Mouse (Mus musculus): ENCODE measurements around the gene Grhl3. TPM values are rescaled to one million over a fixed set of nuclear protein-coding genes. Genes with fewer than 3 reads are reported as not detected.

Grhl3 gene
- total and polyA plus RNA-seq, 2 experiments from 2014 or later, result 1.7 to 2.5 TPM

DNA sequence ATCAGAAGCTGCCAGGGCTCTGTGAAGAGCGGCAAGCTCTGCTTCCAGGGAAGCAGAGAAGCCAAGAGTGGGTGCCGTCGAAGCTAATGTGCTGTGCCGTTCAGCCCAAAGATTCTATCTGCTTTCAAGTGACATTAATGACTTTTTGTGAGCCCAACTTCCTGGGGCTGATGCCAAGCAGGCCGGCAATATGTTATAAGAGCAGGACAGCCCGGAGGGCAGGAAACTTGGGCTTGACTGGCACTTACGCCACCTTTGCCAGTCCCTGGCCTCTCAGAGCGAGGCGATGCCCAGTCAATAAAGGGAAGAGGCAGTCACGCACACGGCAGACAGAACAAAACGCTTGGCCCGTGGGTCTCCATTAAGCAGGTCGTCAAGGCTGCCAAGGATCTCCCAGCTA is 25.9 kb downstream of the Grhl3 start:
- Histone ChIP-seq H3K9me3 (ENCODE audit: low read length) (no peaks in the 10 kb centered on the region), H3K27me3 (ENCODE audit: insufficient read depth, low read length) (no peaks in the 10 kb centered on the region), H3K4me3 (ENCODE audit: low read length) (no peak overlapping the region), H3K36me3 (ENCODE audit: insufficient read depth, low read length) (no peaks in the 10 kb centered on the region), H3K27ac (no peak overlapping the region), H3K4me1 (ENCODE audit: insufficient read depth, low read length) (no peaks in the 10 kb centered on the region), H3K4me2 (ENCODE audit: low read depth, low read length) (no peak overlapping the region), H3K9ac (replicated peaks; ENCODE audit: low read length) (peak overlapping the region; percentile 1; the same call in 1 of the 2 replicates)
- WGBS, result 32% methylated on average over 14 of the region's 14 CpGs
- ATAC-seq (no peak), DNase-seq (ENCODE audit: low spot score) (no peak)
- no peak for TF ChIP-seq CTCF (IDR thresholded peaks at IDR 0.05; ENCODE audit: low read depth)

DNA sequence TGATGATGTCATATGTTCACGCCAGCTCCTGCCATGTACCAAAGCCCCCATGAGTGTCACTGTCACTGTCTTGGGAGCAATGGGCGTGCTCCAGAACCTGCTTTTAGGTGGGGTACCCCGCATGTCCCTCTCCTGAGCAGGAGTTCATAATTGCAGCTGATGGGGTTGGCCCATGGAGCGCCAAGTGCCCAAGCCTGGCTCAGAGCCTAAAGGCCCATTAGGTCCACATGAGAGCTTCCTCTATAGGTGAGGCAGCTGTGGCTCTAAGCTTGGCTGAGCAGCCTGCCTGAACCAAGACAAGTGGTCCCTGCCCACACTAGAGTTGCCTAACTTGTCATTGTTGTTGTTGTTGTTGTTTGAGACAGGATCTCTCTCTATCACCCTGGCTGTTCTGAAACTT is 26.6 kb downstream of the Grhl3 start:
- no peak overlapping the region for H3K9ac ChIP-seq (replicated peaks; ENCODE audit: low read length)
- 78% methylated on average over 4 of the region's 4 CpGs for WGBS
- DNase-seq (ENCODE audit: low spot score) (no peak), ATAC-seq (no peak)
- no peak for TF ChIP-seq CTCF (IDR thresholded peaks at IDR 0.05; ENCODE audit: low read depth)
- no peaks in the 10 kb centered on the region for H3K9me3 ChIP-seq (ENCODE audit: low read length)
- no peak overlapping the region for H3K4me2 ChIP-seq (ENCODE audit: low read depth, low read length)
- no peak overlapping the region for H3K27ac ChIP-seq
- no peaks in the 10 kb centered on the region for H3K4me1 ChIP-seq (ENCODE audit: insufficient read depth, low read length)
- no peak overlapping the region for H3K4me3 ChIP-seq (ENCODE audit: low read length)
- no peaks in the 10 kb centered on the region for H3K36me3 ChIP-seq (ENCODE audit: insufficient read depth, low read length)
- H3K27me3 ChIP-seq (ENCODE audit: insufficient read depth, low read length), result no peaks in the 10 kb centered on the region

DNA sequence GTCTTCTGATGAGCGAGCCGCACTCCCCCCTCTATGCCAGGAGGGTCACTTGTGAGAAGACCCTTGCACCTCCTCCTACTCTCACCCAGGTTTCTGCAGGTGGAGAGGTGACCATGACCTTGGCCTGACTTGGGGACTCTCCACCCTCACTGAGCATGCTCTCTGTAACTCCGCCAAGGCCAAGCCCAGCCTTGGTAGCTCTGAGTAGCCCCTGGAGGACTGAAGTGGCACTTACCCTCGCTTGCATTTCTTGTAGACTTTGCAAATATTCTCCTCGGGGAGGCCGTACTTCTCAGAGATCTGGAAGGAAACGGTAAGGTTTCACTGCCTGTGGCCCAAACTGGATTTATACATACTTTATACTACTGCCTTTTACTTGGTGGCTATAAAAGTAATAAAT is 27.4 kb downstream of the Grhl3 start:
- no peaks in the 10 kb centered on the region for H3K4me1 ChIP-seq (ENCODE audit: insufficient read depth, low read length)
- no peak overlapping the region for H3K4me3 ChIP-seq (ENCODE audit: low read length)
- H3K27me3 ChIP-seq (ENCODE audit: insufficient read depth, low read length), result no peaks in the 10 kb centered on the region
- no peaks in the 10 kb centered on the region for H3K9me3 ChIP-seq (ENCODE audit: low read length)
- ATAC-seq (no peak), DNase-seq (ENCODE audit: low spot score) (no peak)
- WGBS, result 85% methylated on average over 7 of the region's 7 CpGs
- H3K4me2 ChIP-seq (ENCODE audit: low read depth, low read length), result no peak overlapping the region
- no peaks in the 10 kb centered on the region for H3K36me3 ChIP-seq (ENCODE audit: insufficient read depth, low read length)
- no peak overlapping the region for H3K27ac ChIP-seq
- no peak overlapping the region for H3K9ac ChIP-seq (replicated peaks; ENCODE audit: low read length)
- TF ChIP-seq CTCF (IDR thresholded peaks at IDR 0.05; ENCODE audit: low read depth), result no peak

DNA sequence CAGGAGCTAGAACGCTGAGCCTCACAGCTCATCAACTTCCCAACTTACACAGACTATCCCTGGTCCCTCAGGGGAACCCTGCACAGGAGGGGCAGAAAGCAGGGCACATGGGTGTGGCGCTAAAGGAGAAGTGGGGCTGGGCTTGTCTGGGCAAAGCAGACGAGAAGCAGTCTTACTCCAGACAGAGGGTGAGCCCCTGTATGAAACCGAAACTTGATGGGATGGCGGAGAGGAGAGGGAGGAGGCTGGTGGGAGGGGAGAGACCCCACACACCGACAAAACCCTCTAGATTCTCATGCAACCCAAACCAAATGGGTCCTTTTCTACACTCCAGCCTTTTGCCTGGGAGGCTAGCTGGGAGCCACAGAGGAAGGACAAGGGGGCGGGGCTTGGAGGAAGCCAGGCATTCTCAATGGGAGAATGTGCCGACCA is 28.3 kb downstream of the Grhl3 start:
- Histone ChIP-seq H3K27ac (no peak overlapping the region), H3K9me3 (ENCODE audit: low read length) (no peaks in the 10 kb centered on the region), H3K4me2 (ENCODE audit: low read depth, low read length) (peak overlapping the region; percentile 27), H3K36me3 (ENCODE audit: insufficient read depth, low read length) (no peaks in the 10 kb centered on the region), H3K27me3 (ENCODE audit: insufficient read depth, low read length) (no peaks in the 10 kb centered on the region), H3K9ac (replicated peaks; ENCODE audit: low read length) (no peak overlapping the region), H3K4me3 (ENCODE audit: low read length) (no peak overlapping the region), H3K4me1 (ENCODE audit: insufficient read depth, low read length) (no peaks in the 10 kb centered on the region)
- TF ChIP-seq CTCF (IDR thresholded peaks at IDR 0.05; ENCODE audit: low read depth), result no peak
- DNase-seq (ENCODE audit: low spot score) (no peak), ATAC-seq (no peak)
- 20% methylated on average over 8 of the region's 8 CpGs for WGBS

DNA sequence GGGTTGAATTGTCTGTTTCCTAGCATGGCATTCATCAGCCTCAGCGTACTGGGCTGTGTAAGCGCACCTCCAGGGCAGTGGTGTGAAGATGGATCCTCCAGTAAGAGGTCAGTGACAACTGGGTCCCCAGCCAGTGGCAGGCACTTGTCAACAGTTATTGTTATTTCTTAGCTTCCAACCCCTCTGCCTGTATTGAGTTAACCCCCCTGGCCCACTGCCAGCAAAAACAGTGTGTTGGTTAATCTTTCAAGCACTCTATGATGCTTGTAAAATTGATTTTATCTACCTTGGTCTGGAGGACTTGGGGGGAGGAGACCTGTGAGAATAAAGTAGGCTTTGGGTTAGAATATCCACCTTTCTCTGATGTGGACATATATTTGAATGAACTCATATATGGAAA is 29.1 kb downstream of the Grhl3 start:
- H3K36me3 ChIP-seq (ENCODE audit: insufficient read depth, low read length), result no peaks in the 10 kb centered on the region
- H3K4me3 ChIP-seq (ENCODE audit: low read length), result no peak overlapping the region
- no peak overlapping the region for H3K4me2 ChIP-seq (ENCODE audit: low read depth, low read length)
- WGBS, result 82% methylated on average over 2 of the region's 2 CpGs
- H3K9ac ChIP-seq (replicated peaks; ENCODE audit: low read length), result no peak overlapping the region
- DNase-seq (ENCODE audit: low spot score) (no peak), ATAC-seq (no peak)
- no peak for TF ChIP-seq CTCF (IDR thresholded peaks at IDR 0.05; ENCODE audit: low read depth)
- no peaks in the 10 kb centered on the region for H3K27me3 ChIP-seq (ENCODE audit: insufficient read depth, low read length)
- H3K27ac ChIP-seq, result no peak overlapping the region
- H3K4me1 ChIP-seq (ENCODE audit: insufficient read depth, low read length), result no peaks in the 10 kb centered on the region
- no peaks in the 10 kb centered on the region for H3K9me3 ChIP-seq (ENCODE audit: low read length)

DNA sequence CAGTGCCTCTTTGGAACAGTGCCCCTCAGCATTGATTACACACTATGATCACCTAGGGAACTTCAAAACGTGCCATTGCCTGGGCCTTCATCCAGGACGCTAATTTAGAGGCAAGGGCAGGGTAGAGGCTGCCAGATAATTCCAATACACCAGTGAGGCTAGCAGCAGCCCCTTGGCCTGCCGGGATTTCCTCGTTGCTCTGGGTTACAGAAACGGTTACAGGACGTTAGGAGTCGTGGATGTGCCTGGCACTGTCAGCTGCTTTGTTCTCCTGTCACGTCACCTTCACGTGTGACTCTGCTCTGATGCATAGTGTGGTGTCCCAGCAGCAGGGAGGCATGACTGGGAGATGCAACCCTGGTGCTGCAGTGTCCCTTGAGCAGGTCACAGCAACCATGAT is 33.4 kb downstream of the Grhl3 start:
- TF ChIP-seq CTCF (IDR thresholded peaks at IDR 0.05; ENCODE audit: low read depth), result no peak
- DNase-seq (ENCODE audit: low spot score), result peak; percentile 59

DNA sequence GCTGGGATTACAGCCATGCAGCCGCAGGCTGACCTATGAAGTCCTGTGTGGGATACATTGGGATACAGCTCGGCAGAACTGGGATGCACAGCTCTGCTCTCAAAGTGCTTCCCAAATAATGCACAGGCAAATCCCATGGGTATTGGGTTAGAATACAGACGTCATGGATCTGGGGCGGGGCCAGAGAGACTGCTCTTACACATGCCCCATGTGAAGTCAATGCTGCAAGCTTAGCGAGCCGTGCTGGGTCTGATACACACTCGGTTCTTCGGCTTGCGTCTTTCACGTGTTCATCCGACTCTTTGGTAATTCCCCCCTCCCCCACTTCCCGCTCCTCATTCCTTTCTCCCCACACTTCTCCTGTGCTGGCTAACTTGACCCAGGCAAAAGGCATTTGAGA is 34.4 kb downstream of the Grhl3 start:
- Histone ChIP-seq H3K27ac (no peak overlapping the region), H3K9ac (replicated peaks; ENCODE audit: low read length) (no peak overlapping the region), H3K9me3 (ENCODE audit: low read length) (no peaks in the 10 kb centered on the region), H3K36me3 (ENCODE audit: insufficient read depth, low read length) (no peaks in the 10 kb centered on the region), H3K4me2 (ENCODE audit: low read depth, low read length) (no peak overlapping the region), H3K4me1 (ENCODE audit: insufficient read depth, low read length) (no peaks in the 10 kb centered on the region), H3K4me3 (ENCODE audit: low read length) (no peak overlapping the region), H3K27me3 (ENCODE audit: insufficient read depth, low read length) (no peaks in the 10 kb centered on the region)
- 81% methylated on average over 12 of the region's 12 CpGs for WGBS
- TF ChIP-seq CTCF (IDR thresholded peaks at IDR 0.05; ENCODE audit: low read depth), result no peak
- ATAC-seq (no peak), DNase-seq (ENCODE audit: low spot score) (no peak)

More for the DNA sequence above, 33.4 kb downstream of the Grhl3 start:
- H3K27ac ChIP-seq, result no peak overlapping the region; the same call in 1 of the 2 replicates
- WGBS, result 19% methylated on average over 9 of the region's 9 CpGs
- H3K27me3 ChIP-seq (ENCODE audit: insufficient read depth, low read length), result no peaks in the 10 kb centered on the region
- H3K4me3 ChIP-seq (ENCODE audit: low read length), result no peak overlapping the region
- ATAC-seq, result peak; percentile 80
- H3K36me3 ChIP-seq (ENCODE audit: insufficient read depth, low read length), result no peaks in the 10 kb centered on the region
- H3K9me3 ChIP-seq (ENCODE audit: low read length), result no peaks in the 10 kb centered on the region
- no peak overlapping the region for H3K4me2 ChIP-seq (ENCODE audit: low read depth, low read length)
- H3K4me1 ChIP-seq (ENCODE audit: insufficient read depth, low read length), result no peaks in the 10 kb centered on the region
- no peak overlapping the region for H3K9ac ChIP-seq (replicated peaks; ENCODE audit: low read length)

Measured in hindbrain, postnatal 0 days (tissue).